Mouse (Mus musculus) heart, postnatal 25 days (tissue): ENCODE data around the gene Nol11. TPM values are rescaled to one million over a fixed set of nuclear protein-coding genes. Genes with fewer than 3 reads are reported as not detected.

Experiments used
- DNase-seq: peaks from one replicate; pipeline ENCODE4 v3.0.0; 2022; ENCODE audit warnings: low spot score
- intact Hi-C: fragments of 180-260 bp; cut with DNase I; formaldehyde crosslinking; loops from one replicate; pipeline ENCODE4 v1.15.1; 2025
- total RNA-seq, 2 experiments: library from RNA; stranded (reverse); gene quantifications; 2 replicates each; pipeline ENCODE4 v1.2.3; 2021

The Nol11 gene
- total RNA-seq: 10 to 100 TPM; 17.4 to 17.7 TPM

DNA sequence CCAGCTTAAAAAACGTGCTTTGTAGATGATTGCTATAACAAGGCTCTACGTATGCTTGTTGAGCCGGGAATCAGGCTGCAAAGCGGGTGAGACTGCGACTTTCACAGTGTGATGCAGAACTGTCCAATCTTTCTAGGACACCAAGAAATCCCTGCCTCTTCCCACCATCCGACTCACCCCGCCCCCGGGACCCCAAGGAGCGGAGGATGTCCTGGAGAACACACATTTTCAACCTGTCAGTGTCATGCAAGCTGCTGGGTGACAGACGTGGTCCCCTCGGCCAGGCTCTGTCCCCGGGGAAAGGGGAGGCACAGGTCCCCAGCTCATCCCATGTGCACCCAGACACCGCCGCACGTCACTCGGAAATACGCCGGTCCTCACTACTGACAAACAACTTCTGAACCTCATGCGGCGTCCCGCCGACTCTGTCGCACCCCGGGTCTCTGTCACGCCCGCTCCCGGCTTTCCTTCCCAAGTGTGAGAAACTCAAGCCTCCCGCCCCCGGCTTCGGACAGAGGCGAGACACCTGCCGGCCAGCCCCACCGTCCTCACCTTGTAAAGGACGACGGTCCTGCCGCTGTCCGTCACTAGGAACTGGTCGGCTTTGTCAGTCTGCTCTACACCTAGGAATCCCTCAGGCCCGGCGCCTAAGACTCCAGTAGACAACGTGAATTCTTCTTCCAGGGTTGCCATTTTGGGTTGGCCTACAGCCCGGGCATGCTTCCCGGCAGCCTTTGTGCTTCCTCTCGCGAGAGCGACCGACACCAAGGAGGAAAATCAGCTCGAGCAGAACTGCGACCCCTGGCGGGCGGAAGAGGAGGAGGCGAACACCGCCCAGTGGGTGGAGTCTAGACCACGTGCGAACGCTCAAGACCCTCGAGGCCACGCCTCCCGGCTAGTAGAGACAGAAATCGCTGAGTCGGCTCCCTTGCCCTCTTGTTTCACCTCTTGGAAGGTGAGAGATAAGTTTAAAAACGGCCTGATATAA lies at the start of gene Nol11:
Nol11 (minus strand) TSS at position 817 of the 988 bp plus-strand sequence.
- intact Hi-C loops: no loop called here
- DNase-seq: peak; percentile 97

DNA sequence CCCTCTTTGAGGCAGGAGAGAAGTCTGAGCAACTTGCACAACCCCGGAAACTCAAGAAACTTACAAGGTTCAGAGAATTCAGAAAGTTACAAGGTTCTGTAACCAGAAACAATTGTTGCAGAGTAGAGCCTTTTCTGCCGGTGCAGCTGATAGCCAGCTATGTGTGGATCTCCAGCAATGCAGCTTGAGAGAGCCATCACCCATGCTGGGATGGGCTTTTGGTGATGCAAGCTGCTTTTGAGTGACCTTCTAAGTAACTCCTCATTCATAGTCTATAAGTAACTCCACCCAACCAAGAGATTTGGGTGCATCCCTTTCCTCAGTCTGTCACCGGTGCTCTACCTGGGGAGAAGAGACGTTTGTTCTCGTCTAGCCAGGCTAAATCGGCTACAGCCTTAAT lies 49.3 kb upstream of the Nol11 start:
- intact Hi-C loops: no loop called here
- no peak for DNase-seq

- intact Hi-C loops: no loop called here
- no peak for DNase-seq
These were observed 48.4 kb upstream of the Nol11 start for GRCm38 (mm10) chr11:107237532-107237931.

GRCm38 (mm10) chr11:107233252-107233890 lies 44.2 kb upstream of the Nol11 start:
- no peak for DNase-seq
- intact Hi-C loops: no loop called here

DNA sequence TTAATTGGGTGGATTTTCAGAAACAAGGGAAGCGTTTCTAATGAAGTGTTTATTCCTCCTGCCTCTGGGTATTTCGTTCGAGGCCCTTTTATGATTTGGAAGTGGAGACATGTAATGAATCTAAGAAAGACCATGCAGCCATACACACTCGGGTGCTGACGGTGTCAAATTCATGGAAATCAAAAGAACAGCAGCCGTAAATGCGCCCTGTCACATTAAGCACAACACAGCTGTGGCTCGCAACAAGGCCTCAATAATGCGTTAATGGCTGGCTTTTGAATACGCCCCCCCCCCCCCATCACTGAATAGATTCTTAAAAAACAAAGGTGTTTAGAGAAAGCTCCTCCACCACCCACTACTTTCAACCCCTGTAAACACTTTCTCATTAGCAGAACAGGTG lies 40.9 kb upstream of the Nol11 start:
- DNase-seq: no peak
- intact Hi-C loops: no loop called here

DNA sequence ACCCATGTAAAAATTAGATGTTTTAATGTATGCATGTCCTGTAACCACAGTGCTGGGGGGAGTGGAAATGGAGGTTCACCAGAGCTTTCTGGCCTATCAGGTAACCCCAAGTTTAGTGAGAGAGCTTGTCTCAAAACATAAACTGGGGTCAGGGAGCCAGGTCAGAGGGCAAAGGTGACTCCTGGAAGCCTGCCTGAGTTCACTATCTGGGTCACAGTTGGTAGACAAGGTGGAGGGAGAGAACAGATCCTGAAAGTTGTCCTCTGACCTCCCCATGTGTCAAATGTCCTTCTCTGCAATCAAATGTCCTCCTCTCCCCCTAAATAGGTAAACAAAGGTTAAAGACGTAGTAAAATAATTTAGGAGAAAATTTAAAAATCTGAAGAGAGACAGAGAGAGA lies 37.2 kb upstream of the Nol11 start:
- DNase-seq: no peak
- intact Hi-C loops: no loop called here

- intact Hi-C loops: no loop called here
- no peak for DNase-seq
These were observed 36.8 kb upstream of the Nol11 start for GRCm38 (mm10) chr11:107226013-107226412.

DNA sequence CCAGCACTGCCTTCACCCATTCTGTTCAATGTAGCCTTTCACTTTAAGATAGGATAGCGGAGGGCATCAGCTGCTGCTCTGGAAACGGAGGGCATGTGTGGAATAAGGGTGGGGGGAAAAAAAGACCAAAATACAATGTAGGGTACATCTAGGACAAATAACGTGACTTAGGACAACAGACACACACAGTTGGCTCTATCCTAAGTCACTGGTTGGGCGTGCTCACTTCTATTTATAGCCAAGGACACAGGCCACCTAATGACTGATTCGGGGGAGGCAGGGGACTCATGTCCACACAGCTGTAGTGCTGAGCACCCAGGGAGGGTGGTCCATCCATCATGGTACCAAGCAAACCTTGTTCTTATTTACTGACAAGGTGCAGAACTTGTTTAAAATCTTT lies 36.1 kb upstream of the Nol11 start:
- intact Hi-C loops: no loop called here
- no peak for DNase-seq

DNA sequence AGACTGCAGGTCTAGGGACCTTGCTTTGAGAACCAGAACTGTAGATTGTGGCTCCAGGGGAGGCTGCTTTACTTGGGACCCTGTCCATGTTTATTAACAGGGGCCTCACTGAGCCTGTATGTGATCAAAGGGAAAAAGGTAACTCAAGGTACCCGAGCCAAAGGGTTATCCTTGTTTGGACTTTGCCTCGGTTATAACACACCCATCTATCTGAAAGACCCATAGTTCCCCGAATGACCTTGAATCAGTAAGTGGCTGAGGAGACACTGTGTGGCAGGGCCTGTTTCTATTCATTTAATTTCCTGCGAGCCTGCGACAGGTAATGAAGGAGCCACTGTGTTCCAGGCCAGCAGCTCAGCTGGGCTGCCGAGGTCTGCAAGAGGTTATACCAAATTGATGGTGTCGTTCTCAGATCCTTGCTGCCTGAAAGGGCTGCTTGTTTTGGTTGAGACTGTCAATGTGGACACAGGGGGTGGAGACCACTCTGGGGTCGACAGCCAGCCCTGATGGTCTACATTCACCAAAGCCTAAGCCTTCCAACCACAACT lies 34.6 kb upstream of the Nol11 start:
- no peak for DNase-seq
- intact Hi-C loops: loop anchor here (5.0 kb wide), 1 partner anchor 169 kb away; no protein-coding TSS in a partner anchor

DNA sequence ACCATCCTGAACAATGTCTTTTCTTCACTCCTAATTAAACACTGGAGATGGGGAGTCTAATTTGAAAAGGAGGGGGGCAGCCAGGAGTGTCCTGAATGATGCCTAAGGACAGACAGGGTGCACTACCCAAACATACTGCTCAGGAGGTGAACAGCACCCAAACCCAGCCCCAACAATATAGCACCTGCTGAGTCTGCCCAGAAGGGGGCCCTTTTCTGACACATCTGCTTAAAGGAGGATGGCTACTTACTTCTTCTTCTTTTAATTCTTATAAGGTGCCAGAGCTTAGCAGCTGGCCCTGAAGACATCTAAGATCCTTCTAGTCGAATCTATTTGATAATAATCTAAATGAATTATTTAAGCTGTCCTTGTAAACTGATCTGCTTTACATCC lies 34.0 kb upstream of the Nol11 start:
- no peak for DNase-seq
- intact Hi-C loops: loop anchor here (5.0 kb wide), 1 partner anchor 169 kb away; no protein-coding TSS in a partner anchor

GRCm38 (mm10) chr11:107222531-107223168 lies 33.5 kb upstream of the Nol11 start:
- intact Hi-C loops: loop anchor here (5.0 kb wide), 1 partner anchor 170 kb away; no protein-coding TSS in a partner anchor
- DNase-seq: no peak

DNA sequence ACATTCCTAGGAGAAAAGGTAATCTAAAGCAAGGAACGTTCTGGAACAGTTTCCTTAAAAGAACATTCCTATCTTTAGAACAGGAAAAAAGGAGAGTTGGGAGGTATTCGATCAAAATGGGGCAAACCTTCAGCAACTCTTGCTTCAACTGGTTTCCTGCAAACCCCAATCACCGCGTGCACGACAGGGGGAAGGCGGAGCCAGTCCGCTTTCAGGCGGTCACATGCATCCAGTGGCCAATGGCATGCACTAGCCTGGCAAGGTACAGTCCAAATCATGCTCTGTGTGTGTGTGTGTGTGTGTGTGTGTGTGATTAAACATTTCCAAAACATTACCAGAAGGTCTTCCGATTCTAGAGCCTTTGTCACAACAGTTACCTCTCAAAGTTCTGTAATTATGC lies 25.9 kb upstream of the Nol11 start:
- no peak for DNase-seq
- intact Hi-C loops: loop anchor here (5.0 kb wide), 2 partner anchors 37 to 102 kb away; no protein-coding TSS in a partner anchor

DNA sequence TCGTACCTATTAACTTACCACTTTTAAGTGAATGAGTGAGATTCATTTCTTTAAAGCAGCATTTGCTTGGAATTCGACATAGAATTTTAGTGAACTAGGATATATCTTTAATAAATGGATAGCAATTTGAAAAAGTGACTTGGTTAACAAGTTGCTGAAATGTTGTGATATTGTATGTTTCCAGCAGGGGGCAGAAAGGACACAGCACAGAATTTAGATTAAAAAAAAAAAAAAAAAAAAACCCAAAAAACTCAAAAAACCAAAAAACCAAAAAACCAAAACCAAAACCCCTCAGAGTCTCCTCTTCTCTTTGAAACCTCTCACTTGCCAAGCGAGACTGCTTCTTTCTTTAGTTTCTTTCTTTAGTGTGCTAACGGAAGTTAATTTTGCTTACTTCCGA lies 24.6 kb upstream of the Nol11 start:
- intact Hi-C loops: loop anchor here (2.0 kb wide), 1 partner anchor 259 kb away; no protein-coding TSS in a partner anchor
- no peak for DNase-seq

- intact Hi-C loops: no loop called here
- DNase-seq: no peak
These were observed 20.6 kb upstream of the Nol11 start for GRCm38 (mm10) chr11:107209818-107210217.

GRCm38 (mm10) chr11:107201773-107202172 lies 12.6 kb upstream of the Nol11 start:
- intact Hi-C loops: no loop called here
- no peak for DNase-seq

DNA sequence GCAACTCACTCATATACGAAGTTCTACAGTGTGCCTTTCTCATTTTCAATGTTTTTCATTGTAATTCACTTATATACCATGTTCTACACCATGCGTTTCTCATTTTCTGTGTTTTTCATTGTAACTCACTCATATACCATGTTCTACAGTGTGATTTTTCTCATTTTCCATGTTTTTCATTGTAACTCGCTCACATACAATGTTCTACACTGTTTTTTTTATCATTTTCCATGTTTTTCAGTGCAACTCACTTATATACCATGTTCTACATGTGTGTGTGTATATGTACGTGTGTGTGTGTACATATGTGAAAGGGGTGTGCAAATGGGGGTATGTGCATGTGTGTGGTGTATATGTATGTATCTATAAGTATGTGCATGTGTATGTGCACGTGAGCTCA lies 10.1 kb upstream of the Nol11 start:
- intact Hi-C loops: no loop called here
- no peak for DNase-seq

GRCm38 (mm10) chr11:107195334-107195733 lies 6.2 kb upstream of the Nol11 start:
- DNase-seq: peak; percentile 8
- intact Hi-C loops: no loop called here

DNA sequence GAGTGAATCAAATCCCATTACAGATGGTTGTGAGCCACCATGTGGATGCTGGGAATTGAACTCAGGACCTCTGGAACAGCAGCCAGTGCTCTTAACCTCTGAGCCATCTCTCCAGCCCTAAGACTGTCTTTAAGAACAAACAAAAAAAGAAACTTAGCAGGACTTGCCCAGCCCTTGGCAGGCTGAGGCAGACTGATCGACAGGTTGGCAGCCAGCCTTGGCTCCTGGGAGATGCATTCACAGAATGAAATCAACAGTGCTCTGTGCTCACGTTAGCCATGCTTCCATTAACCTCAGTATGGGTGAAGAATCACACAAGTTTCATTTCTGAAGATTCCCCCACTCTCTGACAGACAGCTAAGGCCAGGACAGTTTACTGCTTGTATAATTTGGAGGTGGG lies 1.2 kb upstream of the Nol11 start:
- no peak for DNase-seq
- intact Hi-C loops: no loop called here

GRCm38 (mm10) chr11:107183777-107184176 lies 5.4 kb downstream of the Nol11 start:
- intact Hi-C loops: no loop called here
- DNase-seq: no peak

DNA sequence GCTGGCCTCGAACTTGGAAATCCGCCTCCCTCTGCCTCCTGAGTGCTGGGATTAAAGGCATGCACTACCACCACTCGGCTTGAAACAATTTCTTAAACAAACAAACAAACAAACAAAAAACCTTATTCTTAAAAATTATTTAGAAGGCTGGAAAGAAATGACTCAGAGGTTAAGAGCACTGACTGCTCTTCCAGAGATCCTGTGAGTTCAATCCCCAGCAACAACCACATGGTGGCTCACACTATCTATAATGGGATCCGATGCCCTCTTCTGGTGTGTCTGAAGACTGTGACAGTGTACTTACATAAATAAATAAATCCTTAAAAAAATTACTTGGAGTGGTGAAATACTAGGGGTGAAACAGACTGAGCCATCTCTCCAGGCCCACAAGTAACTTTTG lies 28.0 kb downstream of the Nol11 start:
- intact Hi-C loops: no loop called here
- no peak for DNase-seq
